ENCODE assay signal across 10 mouse cellular contexts in genomic region chr2:174933013-174933353, GRCm38 (mm10).
DNase-seq lines count a peak whose midpoint lies in the region; ATAC-seq lines count a peak whose summit lies in the region.
"Had no signal": no experiment of that assay in that cellular context is flagged by ENCODE, and none has a peak within 500 bp of the region (broad histone marks: within the 10 kb centered on the region; RNA-seq: fewer than 3 reads in every experiment).

No protein-coding gene starts in this region.

- ATAC-seq in hindbrain, embryonic 11.5 days (ENCODE audit: low FRiP score): peak; percentile 60
- ATAC-seq in common myeloid progenitor, adult 5-6 weeks (replicated peaks; ENCODE audit: low read depth, poor library complexity, severe bottlenecking): peak; percentile 9; the same call in 1 of the 2 replicates
- ATAC-seq in granulocyte monocyte progenitor cell, adult 5-6 weeks (replicated peaks; ENCODE audit: poor library complexity, severe bottlenecking): 0 out of 2 replicates have a peak, but pooled peaks have one; percentile 4
- ATAC-seq in midbrain, embryonic 13.5 days: peak; percentile 82

- no peaks in the 10 kb centered on the region for H3K36me3 ChIP-seq in hindbrain, embryonic 11.5 days (ENCODE audit: control insufficient read depth, insufficient read depth, low read length)
- H3K36me3 ChIP-seq in hindbrain, embryonic 10.5 days: no peaks in the 10 kb centered on the region
- H3K36me3 ChIP-seq in midbrain, embryonic 13.5 days: no peaks in the 10 kb centered on the region
- H3K36me3 ChIP-seq: heart, embryonic 12.5 days had no signal

- no peaks in the 10 kb centered on the region for H3K27me3 ChIP-seq in hindbrain, embryonic 11.5 days (ENCODE audit: control insufficient read depth, insufficient read depth, low read length)
- no peaks in the 10 kb centered on the region for H3K27me3 ChIP-seq in hindbrain, embryonic 10.5 days (ENCODE audit: insufficient read depth, poor library complexity, severe bottlenecking)
- no peaks in the 10 kb centered on the region for H3K27me3 ChIP-seq in midbrain, embryonic 13.5 days
- H3K27me3 ChIP-seq: heart, embryonic 12.5 days; megakaryocyte, embryonic 14.5 days had no signal

- H3K9ac ChIP-seq in hindbrain, embryonic 11.5 days (ENCODE audit: low read depth, low read length): no peak overlapping the region
- no peak overlapping the region for H3K9ac ChIP-seq in midbrain, embryonic 13.5 days (replicated peaks)
- H3K9ac ChIP-seq: heart, embryonic 12.5 days had no signal

- H3K4me3 ChIP-seq in hindbrain, embryonic 11.5 days (ENCODE audit: low read depth, low read length): no peak overlapping the region
- no peak overlapping the region for H3K4me3 ChIP-seq in hindbrain, embryonic 10.5 days
- H3K4me3 ChIP-seq in midbrain, embryonic 13.5 days (replicated peaks): no peak overlapping the region
- H3K4me3 ChIP-seq: heart, embryonic 12.5 days; megakaryocyte, embryonic 14.5 days had no signal

- H3K27ac ChIP-seq in hindbrain, embryonic 11.5 days (ENCODE audit: low read depth, low read length): no peak overlapping the region
- no peak overlapping the region for H3K27ac ChIP-seq in hindbrain, embryonic 10.5 days
- H3K27ac ChIP-seq in midbrain, embryonic 13.5 days: no peak overlapping the region

- no peak for DNase-seq in hindbrain, embryonic 11.5 days (ENCODE audit: low spot score)
- DNase-seq in hindbrain, embryonic 10.5 days (ENCODE audit: low spot score): no peak
- no peak for DNase-seq in layer of hippocampus, postnatal 14 days (ENCODE audit: low spot score in 2 of 2)
- no peak for DNase-seq in frontal cortex, postnatal 10 days (ENCODE audit: low spot score in 2 of 2)
- DNase-seq in gastrocnemius, adult 18-20 months (ENCODE audit: low spot score): no peak

- 16% methylated on average over 6 of the region's 6 CpGs for WGBS in hindbrain, embryonic 11.5 days
- WGBS in hindbrain, embryonic 10.5 days: 16% methylated on average over 6 of the region's 6 CpGs
- 15% methylated on average over 6 of the region's 6 CpGs for WGBS in midbrain, embryonic 13.5 days

- H3K4me1 ChIP-seq in hindbrain, embryonic 11.5 days (replicated peaks; ENCODE audit: control insufficient read depth, insufficient read depth, low read length): no peaks in the 10 kb centered on the region
- peaks cover 6% of the 10 kb centered on the region for H3K4me1 ChIP-seq in hindbrain, embryonic 10.5 days (replicated peaks)
- H3K4me1 ChIP-seq in midbrain, embryonic 13.5 days (replicated peaks): no peaks in the 10 kb centered on the region
- H3K4me1 ChIP-seq: heart, embryonic 12.5 days; megakaryocyte, embryonic 14.5 days had no signal

- no peaks in the 10 kb centered on the region for H3K9me3 ChIP-seq in hindbrain, embryonic 11.5 days (ENCODE audit: control insufficient read depth, low read length)
- no peaks in the 10 kb centered on the region for H3K9me3 ChIP-seq in hindbrain, embryonic 10.5 days
- H3K9me3 ChIP-seq in midbrain, embryonic 13.5 days: no peaks in the 10 kb centered on the region
- H3K9me3 ChIP-seq: heart, embryonic 12.5 days; megakaryocyte, embryonic 14.5 days had no signal

- H3K4me2 ChIP-seq in hindbrain, embryonic 11.5 days (replicated peaks; ENCODE audit: low read depth, low read length): no peak overlapping the region
- no peak overlapping the region for H3K4me2 ChIP-seq in midbrain, embryonic 13.5 days (replicated peaks)
- H3K4me2 ChIP-seq: heart, embryonic 12.5 days had no signal

Comparison
In these comparisons a context has a peak if more than half of its experiments do, and no peak if none do; other contexts are left out.
1. ATAC-seq: peak in every context shown above with its lines; median percentile 82 in midbrain, embryonic 13.5 days; 60 in hindbrain, embryonic 11.5 days; 9 in common myeloid progenitor, adult 5-6 weeks; 4 in granulocyte monocyte progenitor cell, adult 5-6 weeks.